Comparison of ENCODE assay signal across 8 mouse cellular contexts in genomic region chr12:86001120-86001655, GRCm38 (mm10).
DNase-seq lines count a peak whose midpoint lies in the region; ATAC-seq lines count a peak whose summit lies in the region.

No protein-coding gene starts in this region.

- peak overlapping the region; percentile 47; the same call in 1 of the 2 replicates for H3K9ac ChIP-seq in lung, embryonic 16.5 days (ENCODE audit: low read length)
- no peak overlapping the region for H3K9ac ChIP-seq in stomach, embryonic 15.5 days

- H3K4me1 ChIP-seq in lung, embryonic 16.5 days (replicated peaks; ENCODE audit: control insufficient read depth, insufficient read depth, low read length): peaks cover 14% of the 10 kb centered on the region
- peaks cover 14% of the 10 kb centered on the region; the same call in 1 of the 2 replicates for H3K4me1 ChIP-seq in stomach, embryonic 15.5 days

- no peaks in the 10 kb centered on the region for H3K27me3 ChIP-seq in lung, embryonic 16.5 days (ENCODE audit: control insufficient read depth, insufficient read depth, low read depth, low read length)
- no peaks in the 10 kb centered on the region for H3K27me3 ChIP-seq in stomach, embryonic 15.5 days (replicated peaks)

- no peaks in the 10 kb centered on the region for H3K9me3 ChIP-seq in lung, embryonic 16.5 days (ENCODE audit: control insufficient read depth, low read length)
- no peaks in the 10 kb centered on the region for H3K9me3 ChIP-seq in stomach, embryonic 15.5 days

- H3K4me3 ChIP-seq in lung, embryonic 16.5 days (ENCODE audit: low read length): no peak overlapping the region
- H3K4me3 ChIP-seq in stomach, embryonic 15.5 days (replicated peaks): no peak overlapping the region

- WGBS in lung, embryonic 16.5 days: 23% methylated on average over 7 of the region's 7 CpGs
- 36% methylated on average over 7 of the region's 7 CpGs for WGBS in stomach, embryonic 15.5 days

- H3K4me2 ChIP-seq in lung, embryonic 16.5 days (ENCODE audit: low read depth, low read length): no peak overlapping the region
- peak overlapping the region; percentile 21 for H3K4me2 ChIP-seq in stomach, embryonic 15.5 days

- peaks cover 5% of the 10 kb centered on the region; the same call in 1 of the 2 replicates for H3K36me3 ChIP-seq in lung, embryonic 16.5 days (ENCODE audit: control insufficient read depth, insufficient read depth, low read length)
- no peaks in the 10 kb centered on the region for H3K36me3 ChIP-seq in stomach, embryonic 15.5 days

- H3K27ac ChIP-seq in lung, embryonic 16.5 days (ENCODE audit: low read length): peak overlapping the region; percentile 81
- peak overlapping the region; percentile 76 for H3K27ac ChIP-seq in stomach, embryonic 15.5 days

- peak; percentile 18 to 64 for DNase-seq in adrenal gland, adult (ENCODE audit: inconsistent age in 2 of 2, low spot score in 1 of 2)
- no peak for DNase-seq in adrenal gland, adult 18-20 months (ENCODE audit: low spot score in 2 of 2)
- DNase-seq in lung, postnatal 14 days: no peak
- DNase-seq in left cerebral cortex, adult 18-20 months (ENCODE audit: low spot score in 2 of 2): peak; percentile 62 to 65
- no peak for DNase-seq in cerebellum, postnatal 36 days
- no peak for DNase-seq in cerebellum, postnatal 4 days (ENCODE audit: low spot score in 2 of 2)

- ATAC-seq in lung, embryonic 16.5 days (ENCODE audit: low read depth): peak; percentile 55; the same call in 1 of the 2 replicates
- ATAC-seq in stomach, embryonic 15.5 days (ENCODE audit: insufficient read depth, low FRiP score, low read depth): peak; percentile 41; the same call in 1 of the 2 replicates

Comparison
In these comparisons a context has a peak if more than half of its experiments do, and no peak if none do; other contexts are left out.
1. DNase-seq: peak in adrenal gland, adult (2 of 2) and left cerebral cortex, adult 18-20 months (2 of 2); none in adrenal gland, adult 18-20 months (0 of 2), lung, postnatal 14 days (single experiment), cerebellum, postnatal 36 days (0 of 2) and cerebellum, postnatal 4 days (0 of 2).